Mouse (Mus musculus): ENCODE measurements at regions not wholly inside any gene's neighbourhood (a gene's known extent, or its start where the extent isn't known, plus 50 kb on each side); places are given as distances from the start of the nearest gene placed in this dataset.

DNA sequence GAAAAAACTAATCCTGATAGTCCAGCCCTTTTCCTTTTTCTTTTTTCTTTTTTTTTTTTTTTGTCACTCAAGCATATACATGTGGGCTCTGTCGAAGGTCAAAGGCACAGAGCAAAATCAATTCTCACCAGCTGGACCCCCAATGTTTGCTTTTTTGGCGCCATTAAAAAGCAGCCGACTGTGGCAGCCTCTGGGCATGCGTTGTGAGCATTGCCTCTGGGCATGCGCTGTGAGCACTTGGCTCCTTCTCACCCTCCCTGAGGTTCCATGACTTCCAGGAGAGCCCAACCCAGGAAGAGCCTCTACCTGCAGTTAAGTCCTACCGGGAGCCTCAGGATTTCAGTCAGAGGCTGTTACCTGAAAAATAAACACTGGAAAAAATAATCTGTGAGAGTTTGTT, 156.8 kb downstream of the Rab11fip4 start:
- no peaks in the 10 kb centered on the region for H3K27me3 ChIP-seq (ENCODE audit: control insufficient read depth, insufficient read depth, low read length, poor library complexity, severe bottlenecking)
- no peaks in the 10 kb centered on the region for H3K36me3 ChIP-seq (ENCODE audit: control insufficient read depth, insufficient read depth, low read length, poor library complexity, severe bottlenecking)
- no peak for DNase-seq (ENCODE audit: low read depth, low spot score)

All from splenic B cell, adult 2 months (primary cell).